Mouse (Mus musculus): ENCODE data around the gene Prss30. TPM values are rescaled to one million over a fixed set of nuclear protein-coding genes. Genes with fewer than 3 reads are reported as not detected.

Gene Prss30
- total and polyA plus RNA-seq, 3 experiments: not detected

- Histone ChIP-seq H3K27ac (ENCODE audit: control insufficient read depth, low read depth, low read length) (no peak overlapping the region), H3K9me3 (replicated peaks; ENCODE audit: insufficient read depth, low read length) (no peaks in the 10 kb centered on the region), H3K27me3 (ENCODE audit: control insufficient read depth in 1 of 2, insufficient read depth in 2 of 2, low read length in 2 of 2) (peaks cover 7 to 11% of the 10 kb centered on the region in 2 experiments; a peak in 3 of 4 replicates), H3K36me3 (ENCODE audit: control insufficient read depth in 1 of 2, insufficient read depth in 2 of 2, low read length in 2 of 2) (no peaks in the 10 kb centered on the region), H3K79me2 (ENCODE audit: control insufficient read depth, insufficient read depth, low read length, poor library complexity) (no peaks in the 10 kb centered on the region), H3K4me1 (ENCODE audit: control insufficient read depth in 1 of 2, insufficient read depth in 2 of 2, low read length in 2 of 2) (no peaks in the 10 kb centered on the region), H3K4me3 (ENCODE audit: control insufficient read depth in 1 of 2, insufficient read depth in 1 of 2, low read depth in 2 of 2, low read length in 2 of 2) (no peak overlapping the region), H3K9ac (ENCODE audit: control insufficient read depth, low read depth, low read length, poor library complexity, severe bottlenecking) (no peak overlapping the region)
- TF ChIP-seq CTCF (IDR thresholded peaks at IDR 0.05 in 2 of 3, conservative IDR thresholded peaks at IDR 0.05 in 1 of 3; ENCODE audit: control insufficient read depth in 1 of 3, insufficient read depth in 1 of 3, low read depth in 2 of 3, low read length in 3 of 3, poor library complexity in 1 of 3, severe bottlenecking in 1 of 3) (peak; percentile 33 to 56 (median 55); a peak in 5 of 6 replicates), USF1 (IDR thresholded peaks at IDR 0.05; ENCODE audit: low read depth, low read length) (no peak), HCFC1 (IDR thresholded peaks at IDR 0.05; ENCODE audit: low read depth, low read length) (no peak), ZMIZ1 (IDR thresholded peaks at IDR 0.05; ENCODE audit: low read depth, low read length) (no peak), ETS1 (IDR thresholded peaks at IDR 0.05; ENCODE audit: low read depth, low read length) (no peak), TCF12 (IDR thresholded peaks at IDR 0.05; ENCODE audit: low read depth, low read length) (no peak), RAD21 (IDR thresholded peaks at IDR 0.05; ENCODE audit: low read depth, low read length) (peak; percentile 23), ZNF384 (IDR thresholded peaks at IDR 0.05; ENCODE audit: low read depth, low read length) (no peak), NRF1 (IDR thresholded peaks at IDR 0.05; ENCODE audit: insufficient read depth, low read depth, low read length, poor library complexity, severe bottlenecking) (no peak), MEF2A (IDR thresholded peaks at IDR 0.05; ENCODE audit: extremely low read depth, insufficient replicate concordance, low read depth, low read length, poor library complexity, severe bottlenecking) (no peak), SMC3 (IDR thresholded peaks at IDR 0.05; ENCODE audit: low read depth, low read length) (0 out of 2 replicates have a peak, but pooled peaks have one; percentile 15)
- DNase-seq (ENCODE audit: low read depth, low spot score): peak; percentile 50
Observed at GRCm38 (mm10) chr17:23968780-23969179, 11.6 kb downstream of the Prss30 start.

DNA sequence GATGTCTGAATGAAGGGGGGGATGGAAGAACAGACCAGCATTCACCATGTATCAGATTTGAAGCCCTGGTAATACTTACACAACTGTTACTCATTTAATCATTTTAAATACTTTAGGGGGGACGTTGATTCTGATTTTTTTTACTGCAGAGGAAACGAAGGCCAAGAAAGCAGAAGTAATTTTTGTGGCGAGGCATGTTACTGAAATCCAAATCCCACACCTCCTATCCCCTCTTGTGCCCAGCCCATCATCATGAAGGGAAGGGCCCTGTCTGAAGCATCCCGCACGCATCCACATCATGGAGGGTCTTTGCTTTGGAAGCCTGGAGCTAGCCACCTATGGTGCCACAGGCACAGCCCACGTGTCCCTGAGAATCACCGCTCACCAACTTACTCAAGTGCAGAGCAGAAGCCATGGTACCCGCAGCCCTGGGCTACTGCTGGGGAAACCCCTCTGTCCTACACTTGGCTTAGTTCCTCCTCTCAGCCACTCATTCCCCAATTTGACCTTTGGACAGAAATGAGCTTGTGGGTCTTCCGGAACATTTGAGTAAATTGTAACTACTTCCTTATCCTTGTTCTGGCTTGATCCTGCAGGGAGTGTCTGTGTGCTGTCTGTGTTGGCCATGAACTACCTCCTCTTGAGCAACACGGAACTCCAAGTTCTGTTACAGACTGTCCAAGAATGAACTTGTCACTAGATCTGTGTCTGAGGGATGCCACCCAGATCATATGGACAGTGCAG, 13.5 kb downstream of the Prss30 start:
- H3K27ac ChIP-seq (ENCODE audit: control insufficient read depth, low read depth, low read length): no peak overlapping the region
- no peak overlapping the region for H3K9ac ChIP-seq (ENCODE audit: control insufficient read depth, low read depth, low read length, poor library complexity, severe bottlenecking)
- no peak overlapping the region for H3K4me3 ChIP-seq (ENCODE audit: control insufficient read depth in 1 of 2, insufficient read depth in 1 of 2, low read depth in 2 of 2, low read length in 2 of 2)
- no peak for TF ChIP-seq POLR2A (IDR thresholded peaks at IDR 0.05; ENCODE audit: control insufficient read depth in 1 of 2, insufficient read depth in 1 of 2, low read depth in 1 of 2, low read length in 2 of 2, poor library complexity in 1 of 2)
- no peak for TF ChIP-seq HCFC1 (IDR thresholded peaks at IDR 0.05; ENCODE audit: low read depth, low read length)
- no peak for TF ChIP-seq USF1 (IDR thresholded peaks at IDR 0.05; ENCODE audit: low read depth, low read length)
- no peak for TF ChIP-seq ZMIZ1 (IDR thresholded peaks at IDR 0.05; ENCODE audit: low read depth, low read length)
- TF ChIP-seq TAL1 (IDR thresholded peaks at IDR 0.05; ENCODE audit: low read length): no peak
- TF ChIP-seq GABPA (IDR thresholded peaks at IDR 0.05; ENCODE audit: low read depth, low read length): no peak
- no peak for TF ChIP-seq KAT2A (conservative IDR thresholded peaks at IDR 0.05; ENCODE audit: low read depth, low read length)
- no peaks in the 10 kb centered on the region for H3K4me1 ChIP-seq (ENCODE audit: control insufficient read depth in 1 of 2, insufficient read depth in 2 of 2, low read length in 2 of 2)
- no peaks in the 10 kb centered on the region for H3K79me2 ChIP-seq (ENCODE audit: control insufficient read depth, insufficient read depth, low read length, poor library complexity)
- H3K36me3 ChIP-seq (ENCODE audit: control insufficient read depth in 1 of 2, insufficient read depth in 2 of 2, low read length in 2 of 2): no peaks in the 10 kb centered on the region
- H3K27me3 ChIP-seq (ENCODE audit: control insufficient read depth in 1 of 2, insufficient read depth in 2 of 2, low read length in 2 of 2): peaks cover 4 to 11% of the 10 kb centered on the region in 2 experiments; a peak in 3 of 4 replicates
- H3K9me3 ChIP-seq (replicated peaks; ENCODE audit: insufficient read depth, low read length): no peaks in the 10 kb centered on the region
- DNase-seq (ENCODE audit: low read depth, low spot score): no peak

All from MEL (cell line).